Mouse (Mus musculus): ENCODE results near the gene Mapkapk2.

Mapkapk2 gene

DNA sequence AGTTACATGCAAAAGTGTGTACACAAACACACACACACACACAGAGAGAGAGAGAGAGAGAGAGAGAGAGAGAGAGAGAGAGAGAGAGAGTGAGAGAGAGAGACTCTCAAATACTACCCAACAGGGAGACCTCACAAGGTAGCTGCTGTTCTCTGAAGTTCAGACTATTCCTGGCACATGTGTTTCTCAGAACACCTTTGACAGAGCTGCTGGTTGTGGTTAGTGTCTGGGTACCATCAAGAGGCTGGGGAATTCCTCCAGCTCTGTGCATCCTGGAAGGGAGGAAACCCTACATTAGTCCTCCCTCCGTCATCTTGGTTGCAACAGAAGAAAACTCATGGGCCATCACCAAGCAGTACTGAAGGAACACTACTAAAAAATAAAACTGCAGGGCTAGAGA, 16.9 kb downstream of the Mapkapk2 start:
- no peak for DNase-seq (ENCODE audit: low spot score)

DNA sequence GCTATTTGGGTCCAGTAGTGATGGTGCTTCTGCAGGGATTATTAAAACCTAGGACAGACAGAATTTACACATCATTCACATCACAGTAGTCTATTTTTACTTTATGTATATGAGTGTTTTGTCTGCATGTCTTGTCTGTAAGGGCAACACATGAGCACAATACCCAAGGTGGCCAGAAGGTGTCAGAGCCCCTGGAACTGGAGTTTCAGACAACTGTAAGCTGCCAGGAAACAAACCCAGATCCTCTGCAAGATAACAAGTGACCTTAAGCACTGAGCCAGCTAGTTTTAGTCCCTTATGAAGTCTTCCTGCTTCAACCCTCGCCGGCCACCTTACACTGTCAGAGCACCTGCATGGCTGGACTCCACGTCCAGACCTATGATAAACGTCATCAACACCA, 17.9 kb downstream of the Mapkapk2 start:
- no peak for DNase-seq (ENCODE audit: low spot score)

DNA sequence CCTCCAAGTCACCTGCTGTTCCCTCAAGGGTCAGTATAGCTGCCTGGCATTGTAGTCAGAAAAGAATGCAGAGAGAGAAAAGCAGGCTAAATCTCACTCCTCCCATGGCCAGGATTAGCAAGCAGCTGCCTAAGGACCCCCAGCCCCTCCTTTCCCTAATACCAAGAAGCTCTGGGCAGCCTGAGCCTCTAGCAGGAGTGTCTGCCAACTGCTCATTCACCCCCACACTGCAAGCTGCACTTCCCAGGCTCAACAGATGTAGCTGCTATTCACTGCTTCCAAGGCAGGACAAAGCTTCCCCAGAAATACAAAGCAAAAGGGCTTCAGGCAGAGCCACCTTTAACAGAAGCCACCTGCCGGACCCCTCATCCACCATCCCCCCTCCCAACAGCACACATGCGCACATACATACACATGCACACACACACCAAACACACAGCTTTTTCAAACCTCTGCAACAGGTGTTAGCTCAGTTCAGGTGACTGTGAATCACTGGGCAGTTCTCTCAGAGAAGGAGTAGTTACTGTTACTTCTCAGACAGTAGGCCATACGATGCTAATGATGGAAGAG, 18.8 kb downstream of the Mapkapk2 start:
- no peak for DNase-seq (ENCODE audit: low spot score)

DNA sequence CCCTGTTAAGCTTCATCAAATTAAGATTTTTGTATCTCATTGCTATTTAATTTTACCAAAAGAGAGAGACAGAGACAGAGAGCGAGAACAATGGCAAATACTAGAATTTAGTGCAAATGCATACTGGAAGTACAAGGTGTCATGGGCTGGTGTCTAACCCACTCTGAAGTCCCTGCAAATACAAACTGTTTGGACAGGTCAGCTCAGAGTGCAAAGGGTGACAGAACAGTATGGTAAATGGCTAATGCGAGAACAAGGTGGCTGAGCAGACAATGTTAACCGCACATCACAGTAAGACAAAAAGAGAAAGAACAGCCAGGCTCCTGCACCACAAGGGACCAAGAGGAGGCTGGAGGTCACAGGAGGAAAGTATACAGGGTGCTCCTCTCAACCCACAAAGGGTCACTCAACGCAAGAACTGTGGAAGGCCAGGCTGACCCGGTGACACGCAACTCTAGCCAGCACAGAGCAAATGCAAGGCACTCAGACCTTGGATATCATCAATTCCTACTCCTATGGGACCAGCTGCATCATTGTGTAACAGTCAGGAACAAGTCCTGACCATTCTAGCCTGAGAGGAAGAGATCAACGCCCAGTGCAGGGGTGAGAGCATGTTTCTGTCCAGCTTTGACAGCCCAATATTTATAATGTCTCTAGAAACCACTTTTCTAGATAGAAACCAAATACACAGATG, 22.4 kb downstream of the Mapkapk2 start:
- DNase-seq (ENCODE audit: low spot score): no peak

DNA sequence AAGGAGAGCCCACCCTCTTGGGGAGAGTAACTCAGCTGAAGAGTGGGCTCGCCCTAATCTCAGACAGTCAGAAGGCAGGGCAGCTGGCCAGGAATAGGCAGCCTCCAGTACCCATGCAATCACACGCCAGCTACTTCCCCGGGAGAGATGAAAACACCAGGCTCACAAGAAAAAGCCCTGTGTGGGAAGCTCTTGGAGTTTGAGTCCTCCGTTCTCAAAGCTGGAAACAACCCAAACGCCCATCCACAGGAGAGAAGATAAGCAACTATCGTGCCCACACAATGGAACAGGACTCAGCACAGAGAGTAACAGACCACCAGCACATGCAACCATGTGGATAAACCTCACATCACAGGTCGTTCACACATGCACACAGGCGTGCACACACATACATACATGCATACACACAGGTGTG, 23.1 kb downstream of the Mapkapk2 start:
- no peak for DNase-seq (ENCODE audit: low spot score)

DNA sequence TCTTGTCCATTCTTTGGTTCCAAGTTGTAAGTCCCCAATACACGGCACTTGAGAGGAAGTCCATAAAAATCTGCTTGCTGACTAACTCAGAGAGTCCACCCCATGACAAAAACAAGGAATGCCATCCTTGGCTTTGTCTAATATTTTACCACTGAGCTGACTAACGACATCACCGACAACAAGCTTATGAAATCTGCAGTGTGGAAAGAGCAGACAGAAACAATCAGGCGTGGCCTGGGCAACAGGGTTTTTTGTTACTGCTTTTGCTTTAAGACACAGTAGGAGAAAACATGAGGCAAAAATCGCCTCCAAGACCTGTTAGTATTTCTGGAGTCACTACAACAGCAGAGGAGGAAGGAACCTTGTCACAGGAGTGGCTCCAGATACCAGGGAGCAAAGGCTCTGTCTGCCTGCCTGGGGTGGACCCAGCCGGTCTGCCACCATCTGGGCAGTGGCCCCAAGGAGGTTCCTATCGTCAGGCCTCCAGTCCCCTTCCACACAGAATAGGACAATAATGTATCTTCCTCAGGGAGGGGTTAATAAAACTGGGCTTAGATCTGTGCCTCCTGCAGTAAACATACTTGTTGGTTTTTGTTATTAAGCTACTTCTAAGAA, 25.1 kb downstream of the Mapkapk2 start:
- DNase-seq (ENCODE audit: low spot score): no peak

DNA sequence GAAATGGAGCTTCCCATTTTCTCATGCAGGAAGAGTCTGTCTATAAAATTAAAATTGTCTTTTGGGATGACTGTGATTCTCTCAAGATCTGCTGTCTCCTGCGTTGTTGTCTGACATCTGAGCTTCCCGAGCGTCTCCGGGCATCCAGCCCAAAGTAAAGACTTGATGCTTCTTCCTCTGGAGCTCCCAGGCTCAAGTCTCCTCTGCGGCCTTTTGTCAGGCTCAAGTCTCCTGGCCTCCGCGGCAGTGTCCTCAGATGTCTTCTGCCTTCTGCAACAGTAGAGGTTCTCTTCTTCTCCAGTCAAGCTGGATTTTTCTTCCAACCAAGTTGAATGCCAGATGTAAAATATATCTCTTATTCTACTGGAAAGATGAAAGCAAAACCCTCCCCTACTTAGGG, 28.6 kb downstream of the Mapkapk2 start:
- no peak for DNase-seq (ENCODE audit: low spot score)

DNA sequence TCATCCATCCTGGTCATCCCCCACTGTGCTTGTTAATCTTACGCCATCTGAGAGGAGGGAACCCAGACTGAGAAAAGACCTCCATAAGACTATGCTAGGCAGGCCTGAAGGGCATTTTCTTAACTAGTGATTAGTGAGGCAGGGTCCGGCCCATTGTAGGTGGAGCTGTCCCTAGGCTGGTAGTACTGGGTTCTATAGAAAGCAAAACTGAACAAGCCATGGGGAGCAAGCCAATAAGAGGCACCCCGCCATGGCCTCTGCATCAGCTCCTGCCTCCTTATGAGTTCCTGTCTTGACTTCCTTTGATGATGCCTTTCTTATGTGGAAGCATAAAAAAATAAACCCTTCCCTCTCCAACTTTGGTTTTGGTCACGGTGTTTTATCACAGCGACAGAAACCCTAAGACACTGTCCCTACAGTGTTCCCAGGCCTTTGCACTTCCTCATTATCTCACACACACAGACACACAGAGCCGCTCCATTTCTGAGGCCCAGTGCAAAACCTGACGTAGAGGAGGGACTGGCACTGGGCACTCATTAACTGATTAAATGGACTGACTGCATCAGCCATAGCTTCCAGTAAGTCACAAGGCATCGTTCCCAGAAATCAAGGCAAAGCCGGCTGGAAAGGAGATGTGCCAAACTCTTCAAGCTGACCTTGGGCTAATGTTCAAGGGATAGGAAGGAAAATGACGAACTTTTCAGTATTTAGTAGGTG, 29.5 kb downstream of the Mapkapk2 start:
- no peak for DNase-seq (ENCODE audit: low spot score)

DNA sequence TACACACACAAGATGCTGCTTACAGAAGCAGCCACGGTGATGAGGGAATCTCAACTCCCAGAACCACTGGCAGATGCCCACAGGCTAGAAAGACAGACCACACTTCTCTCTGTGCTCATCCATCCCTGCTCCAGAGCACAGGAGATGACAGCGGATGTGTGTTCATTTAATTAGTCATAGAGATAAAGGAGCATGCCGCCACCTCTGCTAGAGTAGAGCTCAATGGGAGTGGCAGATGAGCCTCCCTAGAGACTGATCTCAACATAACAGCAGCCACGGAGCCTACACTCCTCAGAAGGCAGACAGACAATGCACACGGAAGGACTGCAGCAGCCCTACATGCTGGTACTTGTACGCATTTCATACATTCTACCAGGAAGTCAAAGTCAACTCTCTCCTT, 33.4 kb downstream of the Mapkapk2 start:
- no peak for DNase-seq (ENCODE audit: low spot score)

DNA sequence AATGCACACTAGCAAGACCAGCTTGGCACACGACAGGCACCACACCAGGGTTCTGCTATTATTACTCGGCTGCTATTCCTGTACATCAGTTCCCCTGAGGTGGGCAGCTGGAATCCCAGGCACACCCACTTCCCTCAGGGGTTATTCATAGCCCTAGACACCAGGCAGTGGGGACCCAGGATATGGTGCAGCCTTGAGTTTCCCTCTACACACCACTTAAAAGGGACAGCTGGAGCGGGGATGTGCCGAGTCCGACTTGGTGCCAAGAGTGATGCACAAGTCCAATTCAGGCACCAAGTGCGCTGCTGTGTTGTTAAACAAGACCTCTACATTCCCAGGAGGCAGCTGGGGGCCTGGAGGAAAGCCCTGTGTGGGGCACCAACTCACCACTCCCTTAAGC, 34.8 kb downstream of the Mapkapk2 start:
- no peak for DNase-seq (ENCODE audit: low spot score)

DNA sequence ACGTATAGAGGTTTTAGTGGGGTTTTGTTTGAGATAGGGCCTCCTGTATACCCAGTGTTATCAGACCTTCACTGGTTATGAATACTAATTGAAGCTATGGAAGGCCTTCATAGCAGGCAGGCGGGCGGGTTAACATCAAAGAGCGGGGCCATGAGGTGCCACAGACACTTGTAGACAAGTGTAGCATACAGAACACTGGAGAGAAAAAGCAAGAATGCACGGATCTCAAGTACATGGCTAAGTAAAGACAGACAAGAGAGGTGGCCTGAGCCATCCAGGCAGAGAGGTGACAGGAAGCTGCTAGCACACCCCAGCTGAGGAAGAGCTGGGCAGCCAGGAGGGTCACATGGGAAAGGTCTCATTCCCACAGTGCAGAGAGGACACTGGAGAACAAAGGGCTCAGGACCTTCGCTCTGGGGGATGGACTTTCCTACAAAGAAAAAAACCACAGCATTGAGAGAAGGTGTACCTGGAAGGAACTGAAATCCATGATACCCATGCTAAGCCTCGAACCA, 35.8 kb downstream of the Mapkapk2 start:
- no peak for DNase-seq (ENCODE audit: low spot score)

DNA sequence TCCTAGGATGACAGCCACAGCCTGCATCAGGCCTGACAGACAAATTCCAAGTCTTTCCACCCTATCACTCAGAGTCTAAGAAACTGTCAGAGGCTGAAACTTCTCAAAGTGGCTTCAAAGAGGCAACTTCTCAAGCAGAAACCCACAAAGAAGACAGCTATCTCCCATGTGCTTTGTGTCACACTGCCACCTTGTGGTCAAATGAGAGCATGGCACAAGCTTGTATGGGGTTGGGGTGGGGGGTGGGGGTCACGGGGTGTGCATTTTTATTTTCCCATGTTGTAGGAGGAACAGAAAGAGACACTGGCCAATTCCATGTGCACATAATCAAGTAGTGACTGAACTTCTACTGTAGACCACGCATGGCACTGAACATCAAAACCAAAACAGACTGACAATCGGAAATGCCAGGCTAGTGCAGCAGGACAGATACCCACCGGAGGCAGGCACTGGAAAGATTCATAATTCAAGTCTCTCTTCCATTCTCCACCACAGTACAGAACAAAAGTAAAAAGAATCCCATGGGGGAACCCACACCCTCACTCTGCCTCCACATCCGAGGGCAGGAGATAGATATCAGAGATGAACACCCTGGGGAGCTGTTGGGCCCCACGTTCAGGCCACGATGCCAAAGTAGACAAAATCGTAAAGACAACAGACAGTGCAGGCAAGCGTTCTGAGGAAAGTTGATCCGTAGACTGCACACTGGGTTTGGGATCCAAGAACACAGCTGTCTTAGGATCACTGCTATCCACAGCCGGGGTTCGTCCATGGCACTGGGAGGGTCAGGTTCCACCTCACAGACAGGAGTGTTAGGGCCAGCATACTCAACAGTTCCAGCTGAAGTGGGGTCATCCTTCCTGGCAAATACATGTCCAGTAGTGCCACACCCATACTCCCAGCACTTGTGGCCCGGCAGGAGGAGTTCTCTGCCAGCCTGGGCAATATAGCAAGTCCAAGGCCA, 37.1 kb downstream of the Mapkapk2 start:
- no peak for DNase-seq (ENCODE audit: low spot score)

DNA sequence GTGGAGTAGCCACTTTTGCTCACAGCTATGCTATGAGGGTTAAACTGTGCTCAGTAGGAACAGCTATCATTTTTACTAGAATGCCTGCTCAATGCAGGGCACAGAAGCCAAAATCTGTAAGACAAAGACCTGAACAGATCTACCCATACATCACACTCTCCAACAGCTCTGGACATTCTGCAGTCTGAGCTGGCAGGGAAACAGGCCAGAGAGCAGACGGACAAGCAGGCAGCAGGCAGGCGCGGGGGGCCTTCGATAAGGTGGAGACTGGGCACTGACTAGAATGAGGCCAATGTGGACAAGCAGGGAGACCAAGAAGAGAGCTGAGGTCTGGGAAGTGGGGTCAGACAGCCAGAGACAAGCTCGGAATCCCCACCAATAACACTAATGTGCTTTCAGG, 37.8 kb downstream of the Mapkapk2 start:
- DNase-seq (ENCODE audit: low spot score): no peak

DNA sequence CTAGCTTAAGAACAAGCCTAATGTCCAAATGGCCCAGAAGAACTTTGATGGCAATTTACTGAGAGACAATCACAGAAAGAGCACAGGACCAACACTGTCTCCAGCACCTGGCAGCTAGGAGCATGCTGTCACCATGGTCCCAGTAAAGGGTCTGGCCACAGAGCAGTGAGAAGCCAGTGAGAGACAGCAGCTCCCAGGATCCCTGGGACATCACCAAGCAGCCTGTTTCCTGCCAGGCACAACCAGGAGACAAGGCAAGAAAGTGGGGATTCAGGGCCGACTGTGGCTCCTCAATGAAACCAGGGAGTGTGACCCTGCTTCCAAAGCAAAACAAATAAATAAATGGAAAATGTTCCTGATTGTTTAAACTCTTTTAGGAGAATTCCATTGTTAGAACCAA, 38.2 kb downstream of the Mapkapk2 start:
- no peak for DNase-seq (ENCODE audit: low spot score)

DNA sequence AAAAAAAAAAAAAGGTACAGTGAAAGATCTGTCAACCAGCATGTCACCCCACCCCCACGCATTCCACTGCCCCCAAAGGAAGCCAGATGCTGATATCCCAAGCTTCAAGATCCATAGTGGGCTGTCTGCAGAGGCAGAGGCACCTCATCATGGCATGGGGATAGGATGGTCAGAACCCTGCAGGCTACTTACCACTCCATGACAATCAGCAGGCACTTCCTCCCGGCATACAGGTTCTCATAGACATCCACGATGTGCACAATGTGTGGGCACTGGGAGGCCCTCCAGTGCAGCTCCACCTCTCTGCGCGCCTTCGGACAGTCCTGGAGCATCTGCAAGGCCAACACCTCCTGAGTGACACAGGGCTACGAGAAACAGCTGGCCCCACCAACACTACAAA, 39.2 kb downstream of the Mapkapk2 start:
- DNase-seq (ENCODE audit: low spot score): no peak

DNA sequence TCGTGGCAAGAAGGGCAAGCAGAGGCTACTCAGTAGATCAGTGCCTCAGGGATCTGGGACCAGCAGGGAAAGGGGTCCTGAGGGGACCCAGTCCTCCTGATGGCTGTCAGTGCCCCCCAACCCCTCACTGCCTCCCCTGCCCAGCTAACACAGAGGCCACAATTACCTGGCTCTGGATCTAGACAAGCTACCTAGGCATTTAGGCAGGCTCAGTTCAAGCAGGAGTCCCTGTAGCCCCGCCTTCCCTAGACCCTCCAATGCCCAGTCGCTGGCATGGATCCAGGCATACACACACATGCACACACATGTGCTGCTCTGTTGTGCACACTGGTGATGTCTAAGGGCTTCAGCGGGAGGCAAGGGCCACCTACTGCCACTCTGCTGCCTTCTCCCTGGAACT, 43.4 kb downstream of the Mapkapk2 start:
- no peak for DNase-seq (ENCODE audit: low spot score)

DNA sequence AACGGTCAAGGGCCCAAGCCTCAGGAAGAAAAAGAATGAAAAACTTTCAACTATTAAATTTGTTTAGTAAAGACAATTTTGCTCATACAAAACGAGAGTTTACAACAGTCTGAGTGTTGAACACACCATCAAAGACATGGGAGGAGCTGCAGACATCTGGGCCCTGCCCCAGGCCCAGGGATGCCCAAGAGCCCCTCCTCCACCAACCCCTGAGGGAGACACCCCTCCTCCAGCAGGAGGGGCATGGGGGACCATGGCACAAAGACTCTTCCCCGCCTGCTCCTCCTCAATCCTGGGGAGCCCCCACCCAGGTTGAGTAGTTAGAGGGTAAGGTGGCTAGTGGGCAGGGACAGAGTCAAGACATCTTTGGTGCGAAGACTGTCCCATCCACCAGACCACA, 44.0 kb downstream of the Mapkapk2 start:
- no peak for DNase-seq (ENCODE audit: low spot score)

DNA sequence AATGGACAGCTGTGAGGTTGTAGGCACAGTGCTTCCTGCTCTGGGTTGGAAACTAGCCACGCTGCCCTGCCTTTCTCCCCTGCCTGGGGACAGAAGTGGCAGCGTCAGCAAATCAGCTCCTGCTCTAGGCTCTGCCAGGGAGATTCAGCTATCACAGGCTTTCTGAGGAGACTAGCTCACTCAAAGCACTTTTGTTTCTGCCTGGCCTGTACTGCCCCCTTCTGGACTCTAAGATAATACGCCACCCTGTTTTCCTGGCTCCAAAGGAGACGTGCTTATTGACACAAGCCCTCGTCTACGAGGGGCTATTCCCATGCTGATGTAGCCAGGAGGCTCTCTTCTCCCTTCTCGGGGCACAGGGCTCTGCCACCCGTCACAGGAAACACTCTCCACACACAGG, 44.4 kb downstream of the Mapkapk2 start:
- no peak for DNase-seq (ENCODE audit: low spot score)

DNA sequence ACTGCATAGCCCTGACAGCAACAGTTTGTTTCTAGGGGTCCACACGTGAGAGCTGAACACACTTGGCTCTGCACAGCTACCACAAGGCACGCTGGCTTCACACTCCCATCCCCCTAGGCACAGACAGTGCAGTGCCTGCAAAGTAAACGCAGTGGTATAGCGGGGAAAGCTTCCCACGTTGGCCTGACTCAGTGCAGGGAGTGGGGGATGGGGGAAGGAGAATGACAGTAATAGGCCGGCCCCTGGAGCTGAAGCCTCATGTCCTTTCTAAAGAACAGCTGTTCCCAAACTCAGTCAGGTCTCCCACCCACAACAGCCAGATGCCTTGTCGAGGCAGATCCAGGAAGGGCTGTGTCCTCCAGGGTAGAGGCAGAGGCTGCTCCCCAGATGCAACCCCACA, 46.6 kb downstream of the Mapkapk2 start:
- no peak for DNase-seq (ENCODE audit: low spot score)

DNA sequence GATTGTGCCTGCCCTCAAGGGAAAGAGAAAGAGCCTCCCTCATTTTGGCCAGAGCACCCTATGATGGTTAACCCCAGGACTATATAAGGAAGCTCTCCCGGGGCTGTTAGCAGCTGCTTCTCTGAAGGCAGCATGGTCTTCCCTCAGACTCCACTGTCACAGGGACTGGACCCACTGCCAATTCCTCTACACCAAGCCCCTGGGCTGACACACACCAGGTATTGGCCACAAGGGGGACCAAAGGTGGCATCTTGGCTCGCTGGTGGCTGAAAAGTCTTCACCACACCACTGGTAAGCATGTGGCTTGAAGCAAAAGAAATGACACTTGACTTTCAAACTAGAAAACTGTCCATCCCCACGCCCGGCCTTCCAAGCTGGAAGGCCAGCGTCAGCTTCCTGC, 47.0 kb downstream of the Mapkapk2 start:
- DNase-seq (ENCODE audit: low spot score): no peak

DNA sequence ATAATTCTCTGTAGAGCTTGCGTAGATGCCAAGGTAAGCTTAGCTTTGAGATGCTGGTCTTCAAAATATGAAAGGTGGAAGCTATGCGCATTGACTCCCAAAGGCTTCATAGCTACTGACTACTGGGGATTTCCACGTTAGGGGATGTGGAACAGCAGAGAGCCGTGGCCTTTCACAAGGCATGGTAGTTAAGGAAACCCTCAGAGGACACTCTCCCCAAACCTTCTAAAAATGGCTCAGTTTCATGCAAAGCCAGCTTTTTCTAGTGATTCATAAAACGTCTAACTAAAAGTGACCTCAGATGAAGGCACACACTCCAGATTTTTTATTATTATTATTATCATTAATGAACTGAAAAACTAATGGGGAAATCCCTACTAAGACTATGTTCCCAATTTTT, 47.6 kb downstream of the Mapkapk2 start:
- no peak for DNase-seq (ENCODE audit: low spot score)

DNA sequence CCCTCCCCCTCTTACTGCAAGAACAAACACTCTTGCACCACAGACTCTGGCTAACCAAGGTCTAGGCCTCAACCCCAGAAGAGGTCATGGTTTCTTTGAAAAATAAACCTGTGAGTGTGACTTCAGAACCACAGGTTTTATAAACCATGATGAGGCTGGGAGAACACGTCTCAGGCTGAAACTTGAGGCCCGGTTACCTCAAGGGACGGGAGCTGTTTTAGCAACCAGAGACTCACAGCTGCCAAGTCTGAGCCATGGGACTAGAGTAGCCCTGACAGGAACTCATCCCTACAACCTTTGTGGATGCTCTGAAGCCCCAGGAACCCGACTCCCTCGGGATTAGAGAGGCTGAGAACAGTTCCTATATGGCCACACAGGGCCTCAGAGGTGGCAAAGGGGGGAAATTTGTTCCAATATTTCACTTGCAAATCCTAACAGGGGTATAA, 48.2 kb downstream of the Mapkapk2 start:
- no peak for DNase-seq (ENCODE audit: low spot score)

Data from urinary bladder, postnatal 10 days (tissue).